Comparison of ENCODE assay signal across 9 mouse cellular contexts in genomic region chr11:60697561-60697960, GRCm38 (mm10). TPM values are rescaled to one million over a fixed set of nuclear protein-coding genes. Genes with fewer than 3 reads are reported as not detected.
DNase-seq lines count a peak whose midpoint lies in the region; ATAC-seq lines count a peak whose summit lies in the region.
"Had no signal": no experiment of that assay in that cellular context is flagged by ENCODE, and none has a peak within 500 bp of the region (broad histone marks: within the 10 kb centered on the region; RNA-seq: fewer than 3 reads in every experiment).

No protein-coding gene starts in this region.

- no peaks in the 10 kb centered on the region for H3K9me3 ChIP-seq in hindbrain, embryonic 14.5 days (ENCODE audit: control insufficient read depth, low read length)
- no peaks in the 10 kb centered on the region for H3K9me3 ChIP-seq in hindbrain, embryonic 12.5 days (replicated peaks)
- no peaks in the 10 kb centered on the region for H3K9me3 ChIP-seq in embryonic facial prominence, embryonic 10.5 days
- H3K9me3 ChIP-seq: midbrain, embryonic 12.5 days had no signal

- peak; percentile 59 for DNase-seq in hindbrain, embryonic 14.5 days (ENCODE audit: low spot score)
- peak; percentile 75 for DNase-seq in 416B (ENCODE audit: low read depth)
- DNase-seq in ES-CJ7 (ENCODE audit: low read depth, low spot score), result peak; percentile 65
- DNase-seq in embryonic facial prominence, embryonic 10.5 days (ENCODE audit: low spot score), result no peak
- no peak for DNase-seq in gastrocnemius, postnatal 25 days
- no peak for DNase-seq in right cerebral cortex, postnatal 25 days
- no peak for DNase-seq in neural tube, embryonic 10.5 days (ENCODE audit: extremely low spot score, low spot score)

- H3K27ac ChIP-seq in hindbrain, embryonic 14.5 days, result no peak overlapping the region
- H3K27ac ChIP-seq in hindbrain, embryonic 12.5 days, result no peak overlapping the region
- H3K27ac ChIP-seq in embryonic facial prominence, embryonic 10.5 days (replicated peaks), result 0 out of 2 replicates have a peak overlapping the region, but pooled peaks have one; percentile 97

- H3K27me3 ChIP-seq in hindbrain, embryonic 14.5 days (ENCODE audit: control insufficient read depth, insufficient read depth, low read length), result no peaks in the 10 kb centered on the region
- H3K27me3 ChIP-seq in hindbrain, embryonic 12.5 days, result no peaks in the 10 kb centered on the region
- no peaks in the 10 kb centered on the region for H3K27me3 ChIP-seq in embryonic facial prominence, embryonic 10.5 days (replicated peaks; ENCODE audit: low read depth, poor library complexity, severe bottlenecking)
- H3K27me3 ChIP-seq: midbrain, embryonic 12.5 days had no signal

- H3K4me3 ChIP-seq in hindbrain, embryonic 14.5 days (replicated peaks; ENCODE audit: low read length), result no peak overlapping the region
- H3K4me3 ChIP-seq in hindbrain, embryonic 12.5 days, result no peak overlapping the region
- H3K4me3 ChIP-seq in embryonic facial prominence, embryonic 10.5 days, result no peak overlapping the region
- H3K4me3 ChIP-seq: midbrain, embryonic 12.5 days had no signal

- H3K36me3 ChIP-seq in hindbrain, embryonic 14.5 days (replicated peaks; ENCODE audit: control insufficient read depth, insufficient read depth), result no peaks in the 10 kb centered on the region
- no peaks in the 10 kb centered on the region for H3K36me3 ChIP-seq in hindbrain, embryonic 12.5 days
- H3K36me3 ChIP-seq in embryonic facial prominence, embryonic 10.5 days (replicated peaks), result peaks cover 10% of the 10 kb centered on the region
- H3K36me3 ChIP-seq: midbrain, embryonic 12.5 days had no signal

- no peak overlapping the region for H3K4me2 ChIP-seq in hindbrain, embryonic 14.5 days (replicated peaks)
- H3K4me2 ChIP-seq in hindbrain, embryonic 12.5 days (replicated peaks), result no peak overlapping the region

- no peak for ATAC-seq in hindbrain, embryonic 14.5 days (ENCODE audit: low FRiP score)
- ATAC-seq in hindbrain, embryonic 12.5 days (ENCODE audit: low FRiP score), result no peak

- peaks cover 20% of the 10 kb centered on the region for H3K4me1 ChIP-seq in hindbrain, embryonic 14.5 days (replicated peaks; ENCODE audit: control insufficient read depth, insufficient read depth, low read length)
- H3K4me1 ChIP-seq in hindbrain, embryonic 12.5 days, result peaks cover 29% of the 10 kb centered on the region
- H3K4me1 ChIP-seq in embryonic facial prominence, embryonic 10.5 days, result peaks cover 34% of the 10 kb centered on the region

- no peak overlapping the region for H3K9ac ChIP-seq in hindbrain, embryonic 14.5 days
- no peak overlapping the region for H3K9ac ChIP-seq in hindbrain, embryonic 12.5 days
- H3K9ac ChIP-seq: midbrain, embryonic 12.5 days had no signal

- 73% methylated on average over 2 of the region's 2 CpGs for WGBS in hindbrain, embryonic 14.5 days
- 70% methylated on average over 2 of the region's 2 CpGs for WGBS in hindbrain, embryonic 12.5 days
- WGBS in embryonic facial prominence, embryonic 10.5 days, result 73% methylated on average over 2 of the region's 2 CpGs

RNA-seq across cellular contexts. Expression of gene Llgl1, which starts 2.0 kb away (rescaled TPM):
- 43.8 and 46.1 TPM in 2 replicates for polyA plus RNA-seq in hindbrain, embryonic 14.5 days (2014; fragmentation: Nextera tagmentation; extraction: Ambion mirVana)
- polyA plus RNA-seq in hindbrain, embryonic 12.5 days (2016; fragmentation: Nextera tagmentation; extraction: Ambion mirVana), result 106 and 113 TPM in 2 replicates
- 125 and 133 TPM in 2 replicates for polyA plus RNA-seq in embryonic facial prominence, embryonic 10.5 days (2016; fragmentation: Nextera tagmentation; extraction: Ambion mirVana)
- total RNA-seq in gastrocnemius, postnatal 25 days (2021), result 1 to 10 TPM; 8.3 to 9.1 TPM

RNA-seq across cellular contexts. Expression of gene Flii, which starts 29.5 kb away (rescaled TPM):
- 62.7 and 64.3 TPM in 2 replicates for polyA plus RNA-seq in hindbrain, embryonic 14.5 days (2014; fragmentation: Nextera tagmentation; extraction: Ambion mirVana)
- 75.5 and 76.7 TPM in 2 replicates for polyA plus RNA-seq in hindbrain, embryonic 12.5 days (2016; fragmentation: Nextera tagmentation; extraction: Ambion mirVana)
- 71.9 and 75.5 TPM in 2 replicates for polyA plus RNA-seq in embryonic facial prominence, embryonic 10.5 days (2016; fragmentation: Nextera tagmentation; extraction: Ambion mirVana)
- total RNA-seq in gastrocnemius, postnatal 25 days (2021), result 10 to 100 TPM; 85.4 to 97.7 TPM

RNA-seq across cellular contexts. Expression of gene Mief2, which starts 30.6 kb away (rescaled TPM):
- 25.6 and 28.0 TPM in 2 replicates for polyA plus RNA-seq in hindbrain, embryonic 14.5 days (2014; fragmentation: Nextera tagmentation; extraction: Ambion mirVana)
- polyA plus RNA-seq in hindbrain, embryonic 12.5 days (2016; fragmentation: Nextera tagmentation; extraction: Ambion mirVana), result 18.2 and 20.2 TPM in 2 replicates
- 14.4 and 15.6 TPM in 2 replicates for polyA plus RNA-seq in embryonic facial prominence, embryonic 10.5 days (2016; fragmentation: Nextera tagmentation; extraction: Ambion mirVana)
- total RNA-seq in gastrocnemius, postnatal 25 days (2021), result 10 to 100 TPM; 73.9 to 91.2 TPM

Comparison
In these comparisons a context has a peak if more than half of its experiments do, and no peak if none do; other contexts are left out.
1. DNase-seq: peak in hindbrain, embryonic 14.5 days (single experiment), 416B (single experiment) and ES-CJ7 (single experiment); none in embryonic facial prominence, embryonic 10.5 days (single experiment), gastrocnemius, postnatal 25 days (single experiment), right cerebral cortex, postnatal 25 days (single experiment) and neural tube, embryonic 10.5 days (single experiment).